Mouse (Mus musculus): ENCODE measurements around the gene Asxl1. TPM values are rescaled to one million over a fixed set of nuclear protein-coding genes. Genes with fewer than 3 reads are reported as not detected.

Gene Asxl1
- polyA plus RNA-seq, 1 experiment from 2014 or later, result 13.5 TPM

Other genes starting within 250 kb of the Asxl1 start
- gene Hck, start 237.4 kb upstream of the Asxl1 start, polyA plus RNA-seq (2015; fragmentation: Nextera tagmentation; extraction: Ambion mirVana), result 5.7 and 6.2 TPM in 2 replicates
- 82.5 and 84.9 TPM in 2 replicates for gene Tm9sf4, start 184.5 kb upstream of the Asxl1 start, polyA plus RNA-seq (2015; fragmentation: Nextera tagmentation; extraction: Ambion mirVana)
- 10.3 and 11.4 TPM in 2 replicates for gene Tspyl3, start 120.4 kb upstream of the Asxl1 start, polyA plus RNA-seq (2015; fragmentation: Nextera tagmentation; extraction: Ambion mirVana)
- gene Plagl2, start 104.4 kb upstream of the Asxl1 start, polyA plus RNA-seq (2015; fragmentation: Nextera tagmentation; extraction: Ambion mirVana), result 46.8 and 48.0 TPM in 2 replicates
- gene Pofut1, start 104.3 kb upstream of the Asxl1 start, polyA plus RNA-seq (2015; fragmentation: Nextera tagmentation; extraction: Ambion mirVana), result 11.7 and 12.1 TPM in 2 replicates
- gene Kif3b, start 54.4 kb upstream of the Asxl1 start, polyA plus RNA-seq (2015; fragmentation: Nextera tagmentation; extraction: Ambion mirVana), result 7.1 and 7.7 TPM in 2 replicates
- gene 4930404H24Rik, start 147.0 kb downstream of the Asxl1 start, polyA plus RNA-seq (2015; fragmentation: Nextera tagmentation; extraction: Ambion mirVana), result not detected in 2 replicates
- gene Nol4l, start 184.1 kb downstream of the Asxl1 start, polyA plus RNA-seq (2015; fragmentation: Nextera tagmentation; extraction: Ambion mirVana), result 25.6 and 27.1 TPM in 2 replicates

Measured in intestine, embryonic 15.5 days (tissue).